Mouse (Mus musculus): ENCODE results near the gene Fyb. TPM values are rescaled to one million over a fixed set of nuclear protein-coding genes. Genes with fewer than 3 reads are reported as not detected.

Gene Fyb
- 2.9 and 4.0 TPM in 2 replicates for polyA plus RNA-seq (2014; fragmentation: Nextera tagmentation; extraction: Ambion mirVana)

DNA sequence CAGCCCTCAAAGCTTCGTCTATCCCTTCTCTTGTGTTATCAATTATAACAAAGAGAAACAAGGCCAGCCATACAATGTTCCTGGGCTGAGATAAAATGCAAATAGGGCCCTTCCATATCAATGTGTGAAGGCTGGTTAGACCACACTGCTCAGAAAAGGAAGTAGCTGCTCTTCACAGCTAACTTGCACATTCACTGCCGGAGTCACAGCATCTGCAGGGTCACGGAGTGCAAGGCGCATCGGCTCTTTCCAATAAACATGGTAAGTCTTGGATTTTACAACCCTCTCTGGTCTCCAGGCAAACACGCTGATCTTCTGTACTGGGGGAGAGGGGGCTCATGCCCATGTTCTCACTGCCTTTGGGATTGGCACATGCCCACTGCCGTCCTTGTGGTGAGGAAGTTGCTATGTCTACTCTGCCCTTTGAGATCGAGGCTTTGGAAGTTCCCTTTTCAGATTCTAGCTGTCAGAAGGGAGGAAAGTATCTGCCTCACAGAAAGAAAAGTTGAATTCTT is at the start of gene Fyb:
Gene Fyb (plus strand): TSS at position 201 of the 515 bp plus-strand sequence.
- Histone ChIP-seq H3K4me1 (replicated peaks; ENCODE audit: control insufficient read depth, insufficient read depth, low read length) (no peaks in the 10 kb centered on the region), H3K9me3 (ENCODE audit: control insufficient read depth, low read length) (no peaks in the 10 kb centered on the region), H3K4me2 (ENCODE audit: low read depth, low read length, severe bottlenecking) (no peak within 1 kb of the TSS), H3K27me3 (ENCODE audit: control insufficient read depth, insufficient read depth, low read length) (no peaks in the 10 kb centered on the region), H3K36me3 (ENCODE audit: control insufficient read depth, insufficient read depth, low read length) (no peaks in the 10 kb centered on the region), H3K27ac (ENCODE audit: low read depth, low read length) (no peak within 1 kb of the TSS), H3K4me3 (ENCODE audit: low read depth, low read length) (no peak within 1 kb of the TSS), H3K9ac (ENCODE audit: low read length) (no peak within 1 kb of the TSS)
- DNase-seq (ENCODE audit: low spot score) (no peak), ATAC-seq (replicated peaks; ENCODE audit: low FRiP score) (no peak)
- 88% methylated on average over 8 of the region's 8 CpGs for whole genome bisulfite sequencing

DNA sequence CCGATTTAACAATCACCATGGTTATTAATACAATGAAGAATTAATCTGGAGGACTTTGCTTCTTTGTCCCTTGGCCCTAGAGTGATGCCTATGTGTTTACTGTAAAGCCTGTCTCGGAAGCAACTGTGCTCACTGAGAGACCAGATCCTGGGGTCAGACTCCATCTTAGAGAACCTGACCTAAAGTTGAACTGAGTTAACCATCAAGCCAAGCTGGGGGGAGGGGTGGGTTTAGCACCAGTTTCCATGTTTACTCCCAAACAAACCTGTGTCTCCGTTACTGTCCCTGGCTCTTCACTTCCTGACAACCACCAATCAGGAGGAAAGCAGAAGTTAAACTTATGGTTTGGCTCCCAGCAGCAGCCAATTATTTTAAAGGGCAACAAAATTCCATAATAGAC is 39.1 kb upstream of the Fyb start:
- no peak for DNase-seq (ENCODE audit: low spot score)
- no peak for ATAC-seq (replicated peaks; ENCODE audit: low FRiP score)
- Histone ChIP-seq H3K36me3 (ENCODE audit: control insufficient read depth, insufficient read depth, low read length) (no peaks in the 10 kb centered on the region), H3K27me3 (ENCODE audit: control insufficient read depth, insufficient read depth, low read length) (no peaks in the 10 kb centered on the region), H3K9me3 (ENCODE audit: control insufficient read depth, low read length) (no peaks in the 10 kb centered on the region), H3K4me3 (ENCODE audit: low read depth, low read length) (no peak overlapping the region), H3K27ac (ENCODE audit: low read depth, low read length) (no peak overlapping the region), H3K4me2 (ENCODE audit: low read depth, low read length, severe bottlenecking) (no peak overlapping the region), H3K9ac (ENCODE audit: low read length) (no peak overlapping the region), H3K4me1 (replicated peaks; ENCODE audit: control insufficient read depth, insufficient read depth, low read length) (no peaks in the 10 kb centered on the region)
- WGBS, result 85% methylated on average over 3 of the region's 3 CpGs

DNA sequence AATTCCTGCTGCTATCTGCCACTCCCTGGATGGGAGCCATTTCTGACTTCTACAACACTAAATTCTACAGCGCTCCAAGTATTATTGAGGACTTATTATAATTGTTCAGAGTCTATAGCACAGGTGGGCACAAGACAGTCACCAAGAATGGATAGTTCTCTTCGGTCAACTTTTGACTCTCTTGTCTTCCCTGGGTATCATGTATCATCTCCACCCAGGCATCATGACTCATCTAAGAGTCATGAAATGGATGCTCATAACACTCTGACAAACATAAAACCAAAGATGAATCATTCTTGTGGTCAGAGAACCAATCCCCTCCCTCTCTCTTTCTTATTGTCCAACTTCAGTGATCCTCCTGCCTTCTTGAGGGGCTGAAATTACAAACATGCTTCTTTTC is 30.3 kb upstream of the Fyb start:
- 94% methylated on average over 2 of the region's 2 CpGs for WGBS
- no peak for ATAC-seq (replicated peaks; ENCODE audit: low FRiP score)
- no peak overlapping the region for H3K4me2 ChIP-seq (ENCODE audit: low read depth, low read length, severe bottlenecking)

DNA sequence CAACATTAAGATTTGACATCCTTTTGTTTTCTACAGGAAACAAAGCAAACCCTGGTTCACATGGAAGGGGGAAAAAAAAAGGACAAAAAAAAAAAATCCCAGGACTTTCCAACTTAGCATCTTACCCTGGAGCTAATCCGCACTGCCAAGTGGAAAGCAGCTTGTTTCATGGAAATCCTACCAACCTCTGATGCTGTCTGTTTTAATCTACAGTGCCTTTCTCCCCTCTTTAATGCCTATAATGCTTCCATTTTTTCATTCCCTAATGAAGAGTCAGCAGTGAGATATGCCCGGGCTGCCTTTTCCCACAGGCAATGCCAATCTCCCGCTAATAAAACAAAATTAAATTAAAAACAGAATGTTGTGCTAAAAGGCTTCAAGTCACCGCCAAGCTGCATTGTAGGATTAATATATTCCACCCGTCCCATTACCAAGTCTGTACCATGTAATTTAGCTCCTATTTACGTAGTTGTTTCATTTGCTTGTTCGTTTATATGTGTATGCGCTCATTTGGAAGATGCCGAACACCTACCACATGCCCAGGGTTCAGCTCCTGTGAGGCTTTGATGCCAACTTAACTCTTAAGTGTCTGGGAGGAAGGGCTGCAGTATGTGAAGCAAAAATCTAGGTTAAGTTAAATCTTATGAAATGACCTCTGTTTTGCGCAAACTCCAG is 24.1 kb upstream of the Fyb start:
- Histone ChIP-seq H3K9me3 (ENCODE audit: control insufficient read depth, low read length) (no peaks in the 10 kb centered on the region), H3K4me1 (replicated peaks; ENCODE audit: control insufficient read depth, insufficient read depth, low read length) (no peaks in the 10 kb centered on the region), H3K4me3 (ENCODE audit: low read depth, low read length) (no peak overlapping the region), H3K9ac (ENCODE audit: low read length) (no peak overlapping the region), H3K27ac (ENCODE audit: low read depth, low read length) (no peak overlapping the region), H3K4me2 (ENCODE audit: low read depth, low read length, severe bottlenecking) (no peak overlapping the region), H3K36me3 (ENCODE audit: control insufficient read depth, insufficient read depth, low read length) (no peaks in the 10 kb centered on the region), H3K27me3 (ENCODE audit: control insufficient read depth, insufficient read depth, low read length) (no peaks in the 10 kb centered on the region)
- DNase-seq (ENCODE audit: low spot score) (no peak), ATAC-seq (replicated peaks; ENCODE audit: low FRiP score) (no peak)
- 74% methylated on average over 10 of the region's 10 CpGs for WGBS

More for the DNA sequence above, 30.3 kb upstream of the Fyb start:
- no peaks in the 10 kb centered on the region for H3K4me1 ChIP-seq (replicated peaks; ENCODE audit: control insufficient read depth, insufficient read depth, low read length)
- no peak for DNase-seq (ENCODE audit: low spot score)
- no peak overlapping the region for H3K27ac ChIP-seq (ENCODE audit: low read depth, low read length)
- no peaks in the 10 kb centered on the region for H3K9me3 ChIP-seq (ENCODE audit: control insufficient read depth, low read length)
- no peaks in the 10 kb centered on the region for H3K36me3 ChIP-seq (ENCODE audit: control insufficient read depth, insufficient read depth, low read length)
- no peak overlapping the region for H3K9ac ChIP-seq (ENCODE audit: low read length)
- no peak overlapping the region for H3K4me3 ChIP-seq (ENCODE audit: low read depth, low read length)
- H3K27me3 ChIP-seq (ENCODE audit: control insufficient read depth, insufficient read depth, low read length), result no peaks in the 10 kb centered on the region

DNA sequence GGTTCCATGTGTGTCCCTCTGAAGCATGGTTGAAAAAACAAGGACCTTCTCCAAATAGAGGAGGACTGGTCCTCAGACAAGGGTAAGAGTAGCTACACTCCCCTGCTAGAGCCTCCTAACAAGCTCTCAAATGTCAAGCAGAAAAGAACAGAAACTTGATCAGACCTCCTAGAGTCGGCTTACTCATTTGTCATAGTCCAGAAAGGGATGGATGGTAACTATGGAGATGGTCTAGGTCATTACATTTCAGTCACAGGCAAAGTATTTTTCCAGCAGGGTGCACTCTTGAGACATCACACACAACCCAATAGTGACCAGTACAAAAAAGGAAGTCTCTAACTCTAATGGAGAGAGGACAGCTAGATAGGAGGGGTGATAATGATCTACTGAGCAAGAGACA is 21.9 kb upstream of the Fyb start:
- H3K4me3 ChIP-seq (ENCODE audit: low read depth, low read length), result no peak overlapping the region
- H3K36me3 ChIP-seq (ENCODE audit: control insufficient read depth, insufficient read depth, low read length), result no peaks in the 10 kb centered on the region
- no peak overlapping the region for H3K9ac ChIP-seq (ENCODE audit: low read length)
- ATAC-seq (replicated peaks; ENCODE audit: low FRiP score) (no peak), DNase-seq (ENCODE audit: low spot score) (no peak)
- H3K4me2 ChIP-seq (ENCODE audit: low read depth, low read length, severe bottlenecking), result no peak overlapping the region
- no peak overlapping the region for H3K27ac ChIP-seq (ENCODE audit: low read depth, low read length)
- H3K4me1 ChIP-seq (replicated peaks; ENCODE audit: control insufficient read depth, insufficient read depth, low read length), result no peaks in the 10 kb centered on the region
- H3K27me3 ChIP-seq (ENCODE audit: control insufficient read depth, insufficient read depth, low read length), result no peaks in the 10 kb centered on the region
- H3K9me3 ChIP-seq (ENCODE audit: control insufficient read depth, low read length), result no peaks in the 10 kb centered on the region
- 60% methylated on average over 1 of the region's 1 CpGs for WGBS

DNA sequence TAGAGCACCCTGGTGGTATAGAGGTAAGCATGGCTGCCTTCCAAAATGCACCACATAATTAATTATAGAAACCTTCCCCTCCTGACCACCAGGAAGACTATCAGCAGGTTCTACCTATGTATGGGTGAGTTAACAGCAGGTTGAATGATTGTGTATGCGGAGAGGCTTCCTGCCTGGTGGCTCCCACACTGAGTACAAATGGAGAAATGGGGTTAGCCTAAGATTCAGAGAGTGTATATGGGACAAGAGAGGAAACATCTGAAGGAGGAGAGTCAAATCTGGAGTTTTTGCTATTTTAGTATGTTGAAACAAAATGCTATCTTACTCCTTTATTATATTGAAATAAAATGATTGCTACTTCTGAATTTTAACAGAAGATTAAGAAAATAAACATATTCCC is 5.1 kb upstream of the Fyb start:
- ATAC-seq (replicated peaks; ENCODE audit: low FRiP score) (no peak), DNase-seq (ENCODE audit: low spot score) (no peak)
- Histone ChIP-seq H3K4me3 (ENCODE audit: low read depth, low read length) (no peak overlapping the region), H3K36me3 (ENCODE audit: control insufficient read depth, insufficient read depth, low read length) (no peaks in the 10 kb centered on the region), H3K9me3 (ENCODE audit: control insufficient read depth, low read length) (no peaks in the 10 kb centered on the region), H3K27ac (ENCODE audit: low read depth, low read length) (no peak overlapping the region), H3K4me1 (replicated peaks; ENCODE audit: control insufficient read depth, insufficient read depth, low read length) (no peaks in the 10 kb centered on the region), H3K4me2 (ENCODE audit: low read depth, low read length, severe bottlenecking) (no peak overlapping the region), H3K27me3 (ENCODE audit: control insufficient read depth, insufficient read depth, low read length) (no peaks in the 10 kb centered on the region), H3K9ac (ENCODE audit: low read length) (no peak overlapping the region)
- 86% methylated on average over 1 of the region's 1 CpGs for WGBS

DNA sequence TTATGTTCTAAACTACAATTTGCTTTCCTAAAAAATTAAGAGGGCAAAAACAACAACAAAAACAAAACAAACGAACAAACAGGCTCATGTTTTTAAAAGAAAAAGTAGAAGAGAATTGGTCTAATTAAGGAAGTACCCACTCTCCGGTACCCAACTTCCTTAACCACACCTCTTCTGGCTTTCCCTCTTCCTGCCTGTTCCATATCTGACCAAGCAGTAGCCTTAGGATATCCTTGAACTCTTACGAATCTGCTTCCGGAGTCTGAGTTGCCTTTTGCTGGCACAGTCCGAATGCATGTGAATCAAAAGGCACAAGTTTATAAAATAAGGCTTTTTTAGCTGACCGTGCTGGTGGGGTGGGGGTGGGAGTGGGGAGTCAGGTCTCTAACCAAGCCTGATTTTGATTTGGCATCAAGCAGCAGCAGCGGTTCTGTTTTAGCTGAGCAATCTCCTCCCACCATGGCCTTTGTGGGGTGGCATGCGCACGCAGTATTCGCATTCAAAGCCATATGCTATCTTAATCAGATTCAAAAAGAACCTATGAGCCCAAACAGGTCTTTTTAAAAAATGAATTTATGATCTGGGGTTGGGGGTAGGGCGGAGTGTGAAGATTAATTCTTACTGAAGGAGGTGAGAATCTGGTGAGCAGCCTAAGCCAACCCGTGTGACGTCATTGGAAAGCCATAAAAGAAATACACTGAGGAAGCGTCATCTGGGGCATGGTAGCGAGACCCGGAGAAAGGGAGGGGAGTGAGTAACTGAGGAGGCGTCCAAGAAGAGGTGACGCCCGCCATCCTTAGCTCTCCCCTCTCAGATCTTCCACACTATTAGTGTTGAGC is 3.0 kb upstream of the Fyb start:
- Histone ChIP-seq H3K9ac (ENCODE audit: low read length) (no peak overlapping the region), H3K4me3 (ENCODE audit: low read depth, low read length) (no peak overlapping the region), H3K4me1 (replicated peaks; ENCODE audit: control insufficient read depth, insufficient read depth, low read length) (no peaks in the 10 kb centered on the region), H3K9me3 (ENCODE audit: control insufficient read depth, low read length) (no peaks in the 10 kb centered on the region), H3K36me3 (ENCODE audit: control insufficient read depth, insufficient read depth, low read length) (no peaks in the 10 kb centered on the region), H3K27me3 (ENCODE audit: control insufficient read depth, insufficient read depth, low read length) (no peaks in the 10 kb centered on the region), H3K27ac (ENCODE audit: low read depth, low read length) (no peak overlapping the region), H3K4me2 (ENCODE audit: low read depth, low read length, severe bottlenecking) (no peak overlapping the region)
- ATAC-seq (replicated peaks; ENCODE audit: low FRiP score) (no peak), DNase-seq (ENCODE audit: low spot score) (no peak)
- 92% methylated on average over 19 of the region's 19 CpGs for WGBS

DNA sequence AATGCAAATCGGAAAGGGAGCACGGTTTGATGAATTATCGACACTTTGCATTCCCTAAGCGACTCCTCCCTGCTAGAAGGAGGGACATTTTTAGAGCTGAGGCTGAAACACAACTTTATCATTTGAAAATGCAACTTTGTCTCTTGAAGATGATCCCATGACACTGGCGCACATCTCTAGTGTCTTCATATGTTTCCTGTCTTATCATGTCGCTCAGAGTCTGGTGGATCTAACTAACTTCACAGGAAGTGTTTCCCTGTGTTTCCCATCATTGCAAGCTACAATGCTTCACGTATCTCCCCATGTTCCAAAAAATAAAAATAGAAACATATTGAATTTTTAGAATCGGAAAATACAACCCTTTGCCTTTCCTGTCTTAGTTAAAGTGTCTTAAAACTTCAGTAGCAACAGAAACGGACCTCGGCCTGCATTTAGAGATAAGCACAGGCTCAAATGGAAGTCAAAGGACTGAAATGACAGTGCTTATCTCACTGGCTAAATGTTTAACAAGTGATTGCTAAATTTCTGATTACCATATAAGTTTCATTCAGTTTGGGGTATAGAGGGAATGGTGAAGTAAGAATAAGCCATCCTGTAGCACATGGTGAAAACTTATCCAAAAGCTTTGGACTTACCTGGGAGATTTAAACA is 2.0 kb upstream of the Fyb start:
- ATAC-seq (replicated peaks; ENCODE audit: low FRiP score), result no peak
- Histone ChIP-seq H3K9me3 (ENCODE audit: control insufficient read depth, low read length) (no peaks in the 10 kb centered on the region), H3K9ac (ENCODE audit: low read length) (no peak overlapping the region), H3K27me3 (ENCODE audit: control insufficient read depth, insufficient read depth, low read length) (no peaks in the 10 kb centered on the region), H3K27ac (ENCODE audit: low read depth, low read length) (no peak overlapping the region), H3K4me2 (ENCODE audit: low read depth, low read length, severe bottlenecking) (no peak overlapping the region), H3K36me3 (ENCODE audit: control insufficient read depth, insufficient read depth, low read length) (no peaks in the 10 kb centered on the region), H3K4me1 (replicated peaks; ENCODE audit: control insufficient read depth, insufficient read depth, low read length) (no peaks in the 10 kb centered on the region), H3K4me3 (ENCODE audit: low read depth, low read length) (no peak overlapping the region)
- no peak for DNase-seq (ENCODE audit: low spot score)
- 93% methylated on average over 10 of the region's 10 CpGs for WGBS
